Mouse (Mus musculus) embryonic facial prominence, embryonic 10.5 days (tissue): ENCODE results near the gene Styk1. TPM values are rescaled to one million over a fixed set of nuclear protein-coding genes. Genes with fewer than 3 reads are reported as not detected.

ENCODE experiments used
- DNase-seq: peaks from one replicate; pipeline ENCODE4 v3.0.0-alpha.2; 2017; ENCODE audit warnings: low spot score
- H3K27ac ChIP-seq: fragments of 300-500 bp; sonication (generic); replicated peaks from 2 replicates; pipeline ENCODE4 v1.5.1; 2016; ENCODE audit warnings: mild to moderate bottlenecking
- H3K27me3 ChIP-seq: fragments of 300-500 bp; sonication (generic); replicated peaks from 2 replicates; pipeline ENCODE4 v1.6.1; 2016; ENCODE audit warnings: low read depth, mild to moderate bottlenecking; ENCODE audit not compliant: poor library complexity, severe bottlenecking
- H3K36me3 ChIP-seq: fragments of 300-500 bp; sonication (generic); replicated peaks from 2 replicates; pipeline ENCODE4 v1.6.1; 2016; ENCODE audit warnings: mild to moderate bottlenecking, moderate library complexity
- H3K4me1 ChIP-seq: fragments of 300-500 bp; sonication (generic); 2 replicates; pipeline ENCODE4 v1.6.1; 2016
- H3K4me3 ChIP-seq: fragments of 300-500 bp; sonication (generic); 2 replicates; pipeline ENCODE4 v1.5.1; 2016; ENCODE audit warnings: mild to moderate bottlenecking, moderate library complexity
- H3K9me3 ChIP-seq: fragments of 300-500 bp; sonication (generic); 2 replicates; pipeline ENCODE4 v1.6.1; 2016; ENCODE audit warnings: mild to moderate bottlenecking
- WGBS: fragments of 180-500 bp; shearing (Covaris S2); methylation state at CpG from one replicate; pipeline ENCODE4 v1.1.7; 2016; 5-methylcytosine and 5-hydroxymethylcytosine counted together
- polyA plus RNA-seq: library from polyadenylated mRNA; unstranded; fragments of >200 nt; fragmentation: Nextera tagmentation; extraction: Ambion mirVana; gene quantifications from 2 replicates; pipeline ENCODE4 v1.2.1, GENCODE M21; 2016

Gene Styk1
- polyA plus RNA-seq, 1 experiment from 2014 or later: 0.56 TPM

DNA sequence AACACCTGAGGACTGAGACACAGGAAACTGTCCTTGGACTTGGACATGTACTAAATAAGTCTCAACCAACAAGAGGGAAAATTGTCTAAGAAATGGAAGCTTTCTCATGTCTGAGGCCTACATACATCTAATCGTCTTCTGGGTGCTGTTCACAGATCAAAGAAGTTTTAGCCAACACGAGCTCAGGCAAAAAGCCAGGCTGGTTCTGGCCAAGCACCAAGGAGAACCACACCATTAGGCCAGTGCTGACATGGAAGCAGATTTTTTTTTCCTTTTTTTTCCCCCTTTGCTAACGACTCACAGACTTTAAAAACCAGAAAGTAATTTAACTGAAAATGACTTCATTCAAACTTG lies 29.6 kb upstream of the Styk1 start:
- Histone ChIP-seq H3K27me3 (no peaks in the 10 kb centered on the region), H3K36me3 (peaks cover 40% of the 10 kb centered on the region), H3K27ac (no peak overlapping the region), H3K4me1 (peaks cover 41% of the 10 kb centered on the region), H3K9me3 (no peaks in the 10 kb centered on the region), H3K4me3 (no peak overlapping the region)
- DNase-seq: no peak
- 74% methylated on average over 3 of the region's 3 CpGs for WGBS

GRCm38 (mm10) chr6:131382232-131382983 lies 29.0 kb upstream of the Styk1 start:
- DNase-seq: no peak
- 63% methylated on average over 14 of the region's 14 CpGs for WGBS
- Histone ChIP-seq H3K27ac (no peak overlapping the region), H3K27me3 (no peaks in the 10 kb centered on the region), H3K9me3 (no peaks in the 10 kb centered on the region), H3K36me3 (peaks cover 46% of the 10 kb centered on the region), H3K4me3 (no peak overlapping the region), H3K4me1 (peaks cover 41% of the 10 kb centered on the region)

DNA sequence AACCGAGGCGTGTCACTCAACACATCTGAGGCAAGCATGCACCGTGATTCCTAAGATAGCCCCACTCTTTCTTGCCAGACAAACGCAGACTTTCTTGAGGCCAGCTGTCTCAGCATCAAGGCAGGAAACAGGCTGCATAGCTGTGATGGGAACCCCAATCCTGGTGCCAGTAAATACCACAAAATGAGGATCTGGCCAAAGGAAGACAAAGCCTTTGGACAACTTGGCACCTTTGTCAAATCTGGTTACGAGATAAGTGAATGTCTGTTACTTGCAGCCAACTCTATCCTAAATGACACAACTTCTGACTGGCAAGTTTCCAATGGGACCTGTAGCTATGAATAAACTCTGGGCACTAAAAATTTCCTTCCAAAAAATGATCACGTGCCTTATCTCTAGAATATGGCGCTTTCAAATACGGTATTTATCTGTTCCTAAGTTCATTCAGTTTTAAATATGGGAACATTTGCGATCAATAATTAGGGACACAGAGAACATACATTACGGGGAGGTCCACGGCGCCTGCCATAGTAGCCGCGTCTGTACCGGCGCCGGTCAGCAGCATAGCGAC lies 25.5 kb upstream of the Styk1 start:
- Histone ChIP-seq H3K4me3 (no peak overlapping the region), H3K36me3 (peaks cover 79% of the 10 kb centered on the region), H3K27me3 (no peaks in the 10 kb centered on the region), H3K4me1 (peaks cover 16% of the 10 kb centered on the region), H3K9me3 (no peaks in the 10 kb centered on the region), H3K27ac (no peak overlapping the region)
- DNase-seq: no peak
- 96% methylated on average over 18 of the region's 18 CpGs for WGBS

GRCm38 (mm10) chr6:131377378-131377777 lies 24.0 kb upstream of the Styk1 start:
- whole genome bisulfite sequencing: 96% methylated on average over 5 of the region's 5 CpGs
- Histone ChIP-seq H3K27ac (no peak overlapping the region), H3K9me3 (no peaks in the 10 kb centered on the region), H3K27me3 (no peaks in the 10 kb centered on the region), H3K4me3 (no peak overlapping the region), H3K4me1 (peaks cover 4% of the 10 kb centered on the region), H3K36me3 (peaks cover 95% of the 10 kb centered on the region)
- DNase-seq: no peak

- H3K36me3 ChIP-seq: peaks cover 97% of the 10 kb centered on the region
- no peak overlapping the region for H3K4me3 ChIP-seq
- 90% methylated on average over 13 of the region's 13 CpGs for WGBS
- no peak for DNase-seq
- no peaks in the 10 kb centered on the region for H3K9me3 ChIP-seq
- H3K4me1 ChIP-seq: no peaks in the 10 kb centered on the region
- H3K27ac ChIP-seq: no peak overlapping the region
- no peaks in the 10 kb centered on the region for H3K27me3 ChIP-seq
Measured at GRCm38 (mm10) chr6:131374594-131375340, 21.4 kb upstream of the Styk1 start.

DNA sequence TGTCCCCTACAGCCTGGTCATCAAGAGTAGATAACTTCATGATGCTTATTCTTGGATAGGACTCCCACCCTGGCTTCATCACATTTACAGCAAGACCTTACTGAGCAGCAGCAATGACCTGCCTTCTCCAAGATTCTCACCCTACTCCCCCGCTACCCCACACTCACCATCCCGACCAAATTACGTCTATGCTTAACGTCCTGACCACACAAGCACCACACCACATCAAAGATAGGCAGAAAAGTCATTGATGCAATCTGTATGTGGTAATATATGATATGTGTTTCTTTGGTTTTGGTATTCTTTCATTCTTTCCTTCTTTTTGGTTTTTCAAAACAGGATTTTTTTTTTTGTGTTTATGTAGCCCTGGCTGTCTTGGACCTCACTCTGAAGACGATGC lies 19.8 kb upstream of the Styk1 start:
- Histone ChIP-seq H3K9me3 (no peaks in the 10 kb centered on the region), H3K27ac (no peak overlapping the region), H3K27me3 (no peaks in the 10 kb centered on the region), H3K36me3 (peaks cover 97% of the 10 kb centered on the region), H3K4me3 (no peak overlapping the region), H3K4me1 (no peaks in the 10 kb centered on the region)
- 97% methylated on average over 5 of the region's 5 CpGs for WGBS
- no peak for DNase-seq

DNA sequence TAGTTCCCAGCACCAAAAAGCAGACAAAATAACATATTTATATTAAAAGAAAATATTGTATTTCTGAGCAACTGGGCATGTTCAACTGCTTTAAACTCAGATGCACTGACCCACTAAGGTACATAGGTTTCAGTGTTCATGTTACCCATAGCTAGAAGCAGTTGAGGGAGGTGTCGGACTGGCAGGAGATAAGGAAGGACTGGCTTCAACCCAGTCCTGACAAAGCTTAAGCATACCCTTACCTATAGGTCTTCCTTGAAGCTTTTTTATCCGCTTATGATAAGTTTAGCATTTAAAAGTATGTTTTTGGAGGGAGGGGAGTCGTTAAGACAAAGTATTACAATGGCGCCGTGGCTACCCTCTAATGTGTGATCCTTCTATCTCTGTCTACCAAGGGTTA lies 17.4 kb upstream of the Styk1 start:
- no peaks in the 10 kb centered on the region for H3K9me3 ChIP-seq
- no peak overlapping the region for H3K27ac ChIP-seq
- H3K4me3 ChIP-seq: no peak overlapping the region
- 93% methylated on average over 5 of the region's 5 CpGs for WGBS
- no peaks in the 10 kb centered on the region for H3K4me1 ChIP-seq
- DNase-seq: no peak
- peaks cover 99% of the 10 kb centered on the region for H3K36me3 ChIP-seq
- H3K27me3 ChIP-seq: no peaks in the 10 kb centered on the region

- no peak overlapping the region for H3K4me3 ChIP-seq
- WGBS: 83% methylated on average over 8 of the region's 8 CpGs
- no peaks in the 10 kb centered on the region for H3K4me1 ChIP-seq
- H3K27me3 ChIP-seq: no peaks in the 10 kb centered on the region
- H3K27ac ChIP-seq: no peak overlapping the region
- no peak for DNase-seq
- H3K36me3 ChIP-seq: peaks cover 99% of the 10 kb centered on the region
- H3K9me3 ChIP-seq: no peaks in the 10 kb centered on the region
Measured at GRCm38 (mm10) chr6:131369866-131370616, 16.6 kb upstream of the Styk1 start.

- H3K27me3 ChIP-seq: no peaks in the 10 kb centered on the region
- H3K36me3 ChIP-seq: peaks cover 87% of the 10 kb centered on the region
- H3K4me1 ChIP-seq: no peaks in the 10 kb centered on the region
- WGBS: 53% methylated on average over 4 of the region's 4 CpGs
- no peak overlapping the region for H3K4me3 ChIP-seq
- H3K9me3 ChIP-seq: no peaks in the 10 kb centered on the region
- DNase-seq: no peak
- no peak overlapping the region for H3K27ac ChIP-seq
Measured at GRCm38 (mm10) chr6:131367101-131367500, 13.7 kb upstream of the Styk1 start.

DNA sequence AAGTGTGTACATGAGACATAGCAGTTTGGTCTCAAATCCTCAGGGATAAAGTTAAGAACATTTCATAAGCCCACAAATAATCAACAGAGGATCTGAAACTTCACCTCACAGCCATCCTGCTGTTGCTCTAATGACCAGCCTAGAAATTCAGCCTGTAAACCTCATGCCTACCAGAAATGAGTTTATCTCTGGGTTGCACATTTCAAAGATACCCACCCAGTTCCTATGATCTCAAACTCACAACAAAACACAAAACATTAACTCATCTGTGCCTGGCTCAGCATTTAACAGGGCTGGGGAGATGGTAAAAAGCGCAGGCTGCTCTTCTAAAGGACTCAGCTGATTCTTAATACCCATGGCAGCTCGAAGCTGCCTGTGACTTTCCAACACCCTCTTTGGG lies 11.0 kb upstream of the Styk1 start:
- Histone ChIP-seq H3K9me3 (no peaks in the 10 kb centered on the region), H3K27ac (no peak overlapping the region), H3K4me3 (no peak overlapping the region), H3K36me3 (peaks cover 61% of the 10 kb centered on the region), H3K4me1 (no peaks in the 10 kb centered on the region), H3K27me3 (no peaks in the 10 kb centered on the region)
- DNase-seq: no peak
- WGBS: 93% methylated on average over 2 of the region's 2 CpGs

GRCm38 (mm10) chr6:131362987-131363765 lies 9.8 kb upstream of the Styk1 start:
- Histone ChIP-seq H3K9me3 (no peaks in the 10 kb centered on the region), H3K27ac (no peak overlapping the region), H3K36me3 (peaks cover 49% of the 10 kb centered on the region), H3K4me3 (no peak overlapping the region), H3K27me3 (no peaks in the 10 kb centered on the region), H3K4me1 (no peaks in the 10 kb centered on the region)
- WGBS: 84% methylated on average over 7 of the region's 7 CpGs
- no peak for DNase-seq

DNA sequence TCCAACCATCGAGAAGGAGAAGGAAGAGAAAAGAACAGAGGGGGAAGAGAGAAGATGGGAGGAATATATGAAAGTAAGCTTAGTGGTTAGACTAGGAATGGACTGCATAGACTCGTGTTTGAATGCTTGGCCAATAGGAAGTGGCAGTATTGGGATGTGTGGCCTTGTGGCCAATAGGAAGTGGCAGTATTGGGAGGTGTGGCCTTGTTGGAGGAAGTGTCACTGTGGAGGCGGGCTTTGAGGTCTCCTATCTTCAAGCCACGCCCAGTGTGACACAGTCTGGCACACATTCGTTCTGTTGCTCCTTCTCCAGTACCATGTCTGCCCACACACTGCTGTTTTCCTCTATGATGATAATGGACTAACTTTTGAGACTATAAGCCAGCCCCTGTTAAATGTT lies 7.3 kb upstream of the Styk1 start:
- no peaks in the 10 kb centered on the region for H3K27me3 ChIP-seq
- peaks cover 24% of the 10 kb centered on the region for H3K36me3 ChIP-seq
- no peak overlapping the region for H3K27ac ChIP-seq
- WGBS: 84% methylated on average over 5 of the region's 5 CpGs
- DNase-seq: no peak
- no peak overlapping the region for H3K4me3 ChIP-seq
- no peaks in the 10 kb centered on the region for H3K9me3 ChIP-seq
- no peaks in the 10 kb centered on the region for H3K4me1 ChIP-seq
